Mouse (Mus musculus): ENCODE measurements around the gene Slc4a11. TPM values are rescaled to one million over a fixed set of nuclear protein-coding genes. Genes with fewer than 3 reads are reported as not detected.

Slc4a11 gene
- total and polyA plus RNA-seq, 3 experiments: 0.02 to 0.66 TPM; not detected in 1

DNA sequence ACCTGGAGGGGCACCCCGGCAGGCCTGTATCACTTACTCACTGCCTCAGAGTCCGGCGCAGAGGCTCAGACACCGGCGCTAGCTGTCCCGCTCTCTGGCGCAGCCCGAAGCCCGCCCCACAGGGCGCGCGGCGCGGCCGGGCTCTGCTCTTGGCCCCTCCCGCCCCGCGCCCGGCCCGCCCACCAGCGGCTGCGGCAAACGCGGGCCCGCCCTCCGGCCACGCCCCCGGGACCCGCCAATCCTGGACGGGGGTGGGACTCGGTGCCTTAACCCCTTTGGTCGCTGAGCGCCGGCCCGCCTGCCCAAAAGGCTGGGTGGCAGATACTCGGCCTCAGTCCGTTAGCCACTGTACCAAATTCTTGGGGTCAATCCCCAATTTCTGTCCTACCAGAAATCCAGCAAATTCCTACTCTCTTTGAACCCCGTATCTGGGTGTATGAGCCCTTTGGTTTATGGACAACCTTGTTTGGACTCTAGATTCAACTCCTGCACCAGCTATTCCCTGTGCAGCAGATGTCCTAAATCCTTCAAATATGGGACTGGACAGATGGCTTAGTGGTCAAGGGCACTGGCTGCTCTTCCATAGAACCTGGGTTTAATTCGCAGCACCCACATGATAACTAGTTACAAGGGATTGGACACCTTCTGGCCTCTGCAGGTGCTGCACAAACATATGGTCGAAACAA, 54.5 kb downstream of the Slc4a11 start, which contains the start of gene Lzts3:
TSS of gene Lzts3 (minus strand) at position 120 of the 686 bp plus-strand sequence.
- TF ChIP-seq POLR2AphosphoS5 (IDR thresholded peaks at IDR 0.05; ENCODE audit: insufficient replicate concordance, low read depth, low read length): no peak
- no peak for TF ChIP-seq GATA1 (IDR thresholded peaks at IDR 0.05; ENCODE audit: borderline replicate concordance, low read length)
- TF ChIP-seq TAL1 (conservative IDR thresholded peaks at IDR 0.05; ENCODE audit: low read depth, low read length): no peak
- TF ChIP-seq GATA2 (IDR thresholded peaks at IDR 0.05; ENCODE audit: borderline replicate concordance, low read depth, low read length): no peak
- no peak for TF ChIP-seq CTCF (IDR thresholded peaks at IDR 0.05; ENCODE audit: low read depth, low read length)
- H3K4me3 ChIP-seq (ENCODE audit: low read depth, low read length): peak within 1 kb of the TSS; percentile 74
- H3K4me1 ChIP-seq (ENCODE audit: insufficient read depth, low read depth, low read length): peaks cover 17% of the 10 kb centered on the region
- H3K36me3 ChIP-seq (replicated peaks): peaks cover 8% of the 10 kb centered on the region
- DNase-seq (ENCODE audit: low spot score) (peak; percentile 96), ATAC-seq (ENCODE audit: extremely low read depth, insufficient number of reproducible peaks, low FRiP score, poor library complexity, severe bottlenecking) (peak; percentile 85)
- no peaks in the 10 kb centered on the region for H3K9me3 ChIP-seq (replicated peaks)
- peaks cover 35% of the 10 kb centered on the region for H3K27me3 ChIP-seq (ENCODE audit: insufficient read depth, low read length)

DNA sequence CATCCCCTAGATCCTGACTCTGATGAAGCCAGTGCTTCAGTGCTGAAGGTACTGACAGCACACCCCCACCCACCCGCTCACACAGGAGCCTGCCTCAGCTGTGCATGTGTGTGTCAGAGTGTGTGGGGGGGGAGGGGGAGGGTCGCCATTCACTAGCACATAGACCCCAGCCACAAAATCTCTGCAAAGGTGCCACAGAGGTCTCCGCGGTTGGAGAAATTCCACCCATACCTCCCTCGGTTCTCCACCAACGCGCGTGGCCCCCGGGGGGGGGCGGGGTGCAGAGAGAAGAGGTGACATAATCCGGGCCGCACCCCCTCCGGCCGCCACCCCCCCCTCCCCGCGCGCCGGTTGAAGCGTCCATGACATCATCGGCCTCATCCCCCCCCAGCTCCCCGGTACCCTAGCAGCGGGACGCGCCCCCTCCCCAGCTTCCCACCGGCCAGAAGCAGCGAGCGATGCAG, 55.1 kb downstream of the Slc4a11 start:
- no peak for ATAC-seq (ENCODE audit: extremely low read depth, insufficient number of reproducible peaks, low FRiP score, poor library complexity, severe bottlenecking)
- no peak for TF ChIP-seq TAL1 (conservative IDR thresholded peaks at IDR 0.05; ENCODE audit: low read depth, low read length)
- TF ChIP-seq CTCF (IDR thresholded peaks at IDR 0.05; ENCODE audit: low read depth, low read length): no peak
- no peak for TF ChIP-seq GATA1 (IDR thresholded peaks at IDR 0.05; ENCODE audit: borderline replicate concordance, low read length)
- DNase-seq (ENCODE audit: low spot score): no peak
- Histone ChIP-seq H3K27me3 (ENCODE audit: insufficient read depth, low read length) (peaks cover 38% of the 10 kb centered on the region), H3K36me3 (replicated peaks) (peaks cover 8% of the 10 kb centered on the region), H3K4me3 (ENCODE audit: low read depth, low read length) (peak overlapping the region; percentile 74), H3K9me3 (replicated peaks) (no peaks in the 10 kb centered on the region), H3K4me1 (ENCODE audit: insufficient read depth, low read depth, low read length) (peaks cover 17% of the 10 kb centered on the region)

DNA sequence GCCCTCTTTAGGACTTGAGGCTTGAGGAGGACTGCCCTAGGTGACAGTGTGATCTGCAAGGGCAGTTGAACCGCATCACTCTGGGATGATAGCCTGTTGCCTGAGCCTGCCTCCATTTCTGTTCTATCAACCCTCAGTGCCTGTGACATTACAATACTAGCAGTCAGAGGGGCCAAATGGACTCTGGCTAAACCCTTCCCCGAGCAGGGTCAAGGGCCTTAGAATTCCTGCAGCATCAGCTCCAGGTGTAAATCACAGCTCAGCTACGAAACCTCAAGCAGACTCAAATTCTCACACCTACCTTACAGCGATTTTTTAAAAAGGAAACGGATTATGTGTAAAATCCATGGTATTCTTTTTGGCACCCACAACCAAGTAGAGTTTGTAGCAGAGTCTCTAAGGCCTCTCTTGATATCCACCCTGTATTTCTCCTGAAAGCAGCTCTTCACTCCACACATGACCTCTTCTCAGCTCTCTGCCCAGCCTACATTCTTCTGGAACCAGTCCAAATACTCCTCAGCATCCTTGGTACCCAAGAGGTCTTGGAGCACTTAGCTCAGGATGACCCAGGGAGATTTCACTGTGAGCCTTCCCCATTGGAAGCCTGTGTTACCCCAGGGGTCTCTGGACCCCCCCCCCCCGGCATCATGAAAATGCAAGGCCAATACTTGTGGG, 55.8 kb downstream of the Slc4a11 start:
- no peaks in the 10 kb centered on the region for H3K9me3 ChIP-seq (replicated peaks)
- no peak for ATAC-seq (ENCODE audit: extremely low read depth, insufficient number of reproducible peaks, low FRiP score, poor library complexity, severe bottlenecking)
- no peak for DNase-seq (ENCODE audit: low spot score)
- peaks cover 17% of the 10 kb centered on the region for H3K4me1 ChIP-seq (ENCODE audit: insufficient read depth, low read depth, low read length)
- no peak overlapping the region for H3K4me3 ChIP-seq (ENCODE audit: low read depth, low read length)
- TF ChIP-seq POLR2AphosphoS5 (IDR thresholded peaks at IDR 0.05; ENCODE audit: insufficient replicate concordance, low read depth, low read length) (no peak), TAL1 (conservative IDR thresholded peaks at IDR 0.05; ENCODE audit: low read depth, low read length) (no peak), CTCF (IDR thresholded peaks at IDR 0.05; ENCODE audit: low read depth, low read length) (no peak), GATA2 (IDR thresholded peaks at IDR 0.05; ENCODE audit: borderline replicate concordance, low read depth, low read length) (no peak)
- peaks cover 43% of the 10 kb centered on the region for H3K27me3 ChIP-seq (ENCODE audit: insufficient read depth, low read length)
- H3K36me3 ChIP-seq (replicated peaks): peaks cover 3% of the 10 kb centered on the region

DNA sequence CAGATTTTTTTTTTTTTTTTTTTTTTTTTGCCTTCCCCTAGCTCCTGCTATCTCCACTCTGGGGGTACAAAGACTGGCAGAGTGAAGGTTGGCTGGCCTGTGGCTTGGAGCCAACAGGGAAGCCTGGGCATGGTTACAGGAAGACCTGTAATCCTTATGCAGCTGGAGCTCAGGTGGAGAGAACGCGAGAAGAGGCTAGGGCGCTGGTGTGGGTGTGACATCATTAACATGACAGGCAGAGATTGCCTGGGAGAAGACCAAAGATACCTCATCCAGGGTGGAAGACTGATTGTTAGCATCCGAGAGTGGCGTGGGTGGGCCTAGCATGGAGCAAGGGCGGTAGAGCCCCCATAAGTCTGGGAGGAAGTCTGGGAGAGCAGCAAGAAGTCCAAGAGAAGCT, 58.0 kb downstream of the Slc4a11 start:
- ATAC-seq (ENCODE audit: extremely low read depth, insufficient number of reproducible peaks, low FRiP score, poor library complexity, severe bottlenecking) (no peak), DNase-seq (ENCODE audit: low spot score) (no peak)
- no peak for TF ChIP-seq GATA2 (IDR thresholded peaks at IDR 0.05; ENCODE audit: borderline replicate concordance, low read depth, low read length)
- no peak for TF ChIP-seq CTCF (IDR thresholded peaks at IDR 0.05; ENCODE audit: low read depth, low read length)
- no peak for TF ChIP-seq TAL1 (conservative IDR thresholded peaks at IDR 0.05; ENCODE audit: low read depth, low read length)
- no peak for TF ChIP-seq POLR2AphosphoS5 (IDR thresholded peaks at IDR 0.05; ENCODE audit: insufficient replicate concordance, low read depth, low read length)
- TF ChIP-seq GATA1 (IDR thresholded peaks at IDR 0.05; ENCODE audit: borderline replicate concordance, low read length): no peak
- H3K36me3 ChIP-seq (replicated peaks): peaks cover 3% of the 10 kb centered on the region
- no peaks in the 10 kb centered on the region for H3K9me3 ChIP-seq (replicated peaks)
- H3K4me1 ChIP-seq (ENCODE audit: insufficient read depth, low read depth, low read length): peaks cover 28% of the 10 kb centered on the region
- no peak overlapping the region for H3K4me3 ChIP-seq (ENCODE audit: low read depth, low read length)
- peaks cover 62% of the 10 kb centered on the region for H3K27me3 ChIP-seq (ENCODE audit: insufficient read depth, low read length)

DNA sequence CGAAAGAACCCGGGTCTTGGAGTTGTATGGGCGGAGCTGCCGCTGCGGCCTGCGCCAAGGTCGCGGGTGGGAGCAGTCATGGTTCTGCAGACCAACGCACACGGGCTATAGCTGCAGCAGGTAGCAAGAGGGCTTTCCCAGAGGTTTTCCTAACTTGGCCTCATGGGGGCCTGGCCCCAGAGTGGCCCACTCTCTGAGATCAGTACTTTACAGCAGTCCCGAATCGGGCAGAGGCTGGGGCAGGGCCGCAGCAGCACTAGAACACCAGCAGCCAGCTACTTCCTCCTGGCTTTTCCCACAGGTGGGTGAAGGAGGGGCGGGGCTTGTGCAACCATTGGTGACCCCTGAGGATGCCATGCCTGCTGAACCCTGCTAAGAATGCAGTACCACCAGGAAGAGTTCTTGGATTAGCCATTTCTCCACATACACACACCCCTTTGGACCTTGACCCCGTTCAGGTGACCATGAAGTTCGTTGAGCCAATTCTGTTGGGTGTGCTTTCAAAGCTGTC, 59.2 kb downstream of the Slc4a11 start:
- DNase-seq (ENCODE audit: low spot score) (no peak), ATAC-seq (ENCODE audit: extremely low read depth, insufficient number of reproducible peaks, low FRiP score, poor library complexity, severe bottlenecking) (no peak)
- peaks cover 31% of the 10 kb centered on the region for H3K4me1 ChIP-seq (ENCODE audit: insufficient read depth, low read depth, low read length)
- H3K4me3 ChIP-seq (ENCODE audit: low read depth, low read length): no peak overlapping the region
- peaks cover 3% of the 10 kb centered on the region for H3K36me3 ChIP-seq (replicated peaks)
- TF ChIP-seq GATA2 (IDR thresholded peaks at IDR 0.05; ENCODE audit: borderline replicate concordance, low read depth, low read length): no peak
- TF ChIP-seq CTCF (IDR thresholded peaks at IDR 0.05; ENCODE audit: low read depth, low read length): no peak
- no peak for TF ChIP-seq TAL1 (conservative IDR thresholded peaks at IDR 0.05; ENCODE audit: low read depth, low read length)
- no peak for TF ChIP-seq GATA1 (IDR thresholded peaks at IDR 0.05; ENCODE audit: borderline replicate concordance, low read length)
- TF ChIP-seq POLR2AphosphoS5 (IDR thresholded peaks at IDR 0.05; ENCODE audit: insufficient replicate concordance, low read depth, low read length): no peak
- H3K27me3 ChIP-seq (ENCODE audit: insufficient read depth, low read length): peaks cover 71% of the 10 kb centered on the region
- H3K9me3 ChIP-seq (replicated peaks): no peaks in the 10 kb centered on the region

DNA sequence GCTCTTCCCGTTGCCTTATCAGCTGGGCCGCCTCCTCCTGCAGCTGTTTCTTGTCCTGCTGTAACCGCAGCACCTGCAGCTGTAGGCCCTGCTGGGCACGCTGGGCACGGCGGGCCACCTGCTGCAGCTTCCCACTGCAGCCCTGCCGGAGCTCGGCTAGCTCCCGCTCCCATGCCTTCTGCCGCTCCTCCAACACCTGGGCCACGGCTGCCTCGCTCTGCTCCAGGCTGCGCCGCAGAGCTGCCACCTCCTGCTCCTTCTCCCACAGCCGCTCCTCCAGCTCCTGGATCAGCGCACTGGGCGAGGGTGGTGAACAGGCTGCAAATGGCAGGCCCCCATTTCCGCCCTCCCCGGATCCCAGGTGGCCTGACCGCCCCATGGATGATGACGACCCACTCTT, 61.5 kb downstream of the Slc4a11 start:
- Histone ChIP-seq H3K27me3 (ENCODE audit: insufficient read depth, low read length) (peaks cover 59% of the 10 kb centered on the region), H3K36me3 (replicated peaks) (peaks cover 3% of the 10 kb centered on the region), H3K4me3 (ENCODE audit: low read depth, low read length) (no peak overlapping the region), H3K4me1 (ENCODE audit: insufficient read depth, low read depth, low read length) (peaks cover 25% of the 10 kb centered on the region), H3K9me3 (replicated peaks) (no peaks in the 10 kb centered on the region)
- TF ChIP-seq GATA2 (IDR thresholded peaks at IDR 0.05; ENCODE audit: borderline replicate concordance, low read depth, low read length): no peak
- no peak for TF ChIP-seq CTCF (IDR thresholded peaks at IDR 0.05; ENCODE audit: low read depth, low read length)
- TF ChIP-seq POLR2AphosphoS5 (IDR thresholded peaks at IDR 0.05; ENCODE audit: insufficient replicate concordance, low read depth, low read length): no peak
- TF ChIP-seq TAL1 (conservative IDR thresholded peaks at IDR 0.05; ENCODE audit: low read depth, low read length): no peak
- TF ChIP-seq GATA1 (IDR thresholded peaks at IDR 0.05; ENCODE audit: borderline replicate concordance, low read length): no peak
- ATAC-seq (ENCODE audit: extremely low read depth, insufficient number of reproducible peaks, low FRiP score, poor library complexity, severe bottlenecking) (no peak), DNase-seq (ENCODE audit: low spot score) (no peak)

Data from G1E (cell line).